In genomic region chr17:36824005-36824404, GRCm38 (mm10) we compare ENCODE assay signal across 9 mouse cellular contexts. TPM values are rescaled to one million over a fixed set of nuclear protein-coding genes. Genes with fewer than 3 reads are reported as not detected.
DNase-seq lines count a peak whose midpoint lies in the region; ATAC-seq and TF ChIP-seq lines count a peak whose summit lies in the region.
"Had no signal": no experiment of that assay in that cellular context is flagged by ENCODE, and none has a peak within 500 bp of the region (broad histone marks: within the 10 kb centered on the region; RNA-seq: fewer than 3 reads in every experiment).

No protein-coding gene starts in this region.

- H3K4me2 ChIP-seq in forebrain, embryonic 12.5 days, result no peak overlapping the region
- H3K4me2 ChIP-seq in liver, embryonic 14.5 days (ENCODE audit: low read depth), result no peak overlapping the region
- H3K4me2 ChIP-seq: midbrain, embryonic 12.5 days had no signal

- no peaks in the 10 kb centered on the region for H3K9me3 ChIP-seq in forebrain, embryonic 12.5 days
- H3K9me3 ChIP-seq in liver, embryonic 14.5 days (ENCODE audit: control insufficient read depth, low read length), result no peaks in the 10 kb centered on the region
- H3K9me3 ChIP-seq: midbrain, embryonic 12.5 days had no signal

- H3K27me3 ChIP-seq in forebrain, embryonic 12.5 days, result peaks cover 6% of the 10 kb centered on the region; the same call in 1 of the 2 replicates
- no peaks in the 10 kb centered on the region for H3K27me3 ChIP-seq in kidney, adult 2 months (replicated peaks; ENCODE audit: control insufficient read depth, insufficient read depth, low read length)
- no peaks in the 10 kb centered on the region for H3K27me3 ChIP-seq in liver, embryonic 14.5 days (ENCODE audit: control insufficient read depth, insufficient read depth, low read length)

- no peak for TF ChIP-seq POLR2A in kidney, adult 2 months (IDR thresholded peaks at IDR 0.05; ENCODE audit: low read depth, low read length)

- no peak overlapping the region for H3K4me3 ChIP-seq in forebrain, embryonic 12.5 days (replicated peaks)
- H3K4me3 ChIP-seq in kidney, adult 2 months (ENCODE audit: insufficient read depth, low read depth, low read length), result no peak overlapping the region
- H3K4me3 ChIP-seq in liver, embryonic 14.5 days (ENCODE audit: insufficient read depth in 1 of 2, low read depth in 2 of 2, low read length in 2 of 2), result no peak overlapping the region
- H3K4me3 ChIP-seq: midbrain, embryonic 12.5 days had no signal

- peak; percentile 72 for TF ChIP-seq CTCF in kidney, adult 2 months (conservative IDR thresholded peaks at IDR 0.05; ENCODE audit: insufficient read depth, insufficient read length, low read depth, low read length)
- peak; percentile 89 for TF ChIP-seq CTCF in liver, embryonic 14.5 days (IDR thresholded peaks at IDR 0.05; ENCODE audit: low read depth)

- no peak overlapping the region for H3K27ac ChIP-seq in forebrain, embryonic 12.5 days
- H3K27ac ChIP-seq in kidney, adult 2 months (ENCODE audit: insufficient read depth, low read depth, low read length), result no peak overlapping the region
- H3K27ac ChIP-seq in liver, embryonic 14.5 days, result no peak overlapping the region
- H3K27ac ChIP-seq: midbrain, embryonic 12.5 days had no signal

- H3K9ac ChIP-seq in forebrain, embryonic 12.5 days, result no peak overlapping the region
- H3K9ac ChIP-seq in liver, embryonic 14.5 days (replicated peaks), result no peak overlapping the region
- H3K9ac ChIP-seq: midbrain, embryonic 12.5 days had no signal

- H3K4me1 ChIP-seq in forebrain, embryonic 12.5 days, result no peaks in the 10 kb centered on the region
- no peaks in the 10 kb centered on the region for H3K4me1 ChIP-seq in kidney, adult 2 months (ENCODE audit: control insufficient read depth, insufficient read depth, low read length)
- peaks cover 0 to 5% of the 10 kb centered on the region in 2 experiments; a peak in 2 of 4 replicates for H3K4me1 ChIP-seq in liver, embryonic 14.5 days (replicated peaks; ENCODE audit: control insufficient read depth in 2 of 2, insufficient read depth in 2 of 2, low read length in 1 of 2)
- H3K4me1 ChIP-seq: midbrain, embryonic 12.5 days had no signal

- H3K36me3 ChIP-seq in forebrain, embryonic 12.5 days (replicated peaks), result no peaks in the 10 kb centered on the region
- no peaks in the 10 kb centered on the region for H3K36me3 ChIP-seq in kidney, adult 2 months (ENCODE audit: control insufficient read depth, insufficient read depth, low read length)
- no peaks in the 10 kb centered on the region for H3K36me3 ChIP-seq in liver, embryonic 14.5 days (replicated peaks; ENCODE audit: control insufficient read depth, insufficient read depth, low read depth)
- H3K36me3 ChIP-seq: midbrain, embryonic 12.5 days had no signal

- TF ChIP-seq EP300 in liver, embryonic 14.5 days (IDR thresholded peaks at IDR 0.05; ENCODE audit: low read depth), result no peak

- DNase-seq in right cerebral cortex, adult 18-20 months, result peak; percentile 17
- no peak for DNase-seq in right cerebral cortex, postnatal 36 days (ENCODE audit: low spot score in 2 of 2)
- DNase-seq in adipocyte (ENCODE audit: low spot score), result peak; percentile 50
- DNase-seq in kidney, adult 2 months, result peak; percentile 72
- DNase-seq in liver, embryonic 14.5 days (ENCODE audit: low read depth in 3 of 3, low spot score in 3 of 3), result peak in 1 of 3 experiments; percentile 47
- peak; percentile 57 to 61 for DNase-seq in right cerebral cortex, adult 2 months (ENCODE audit: low spot score in 2 of 2)

- 0 out of 2 replicates have a peak, but pooled peaks have one; percentile 20 for ATAC-seq in forebrain, embryonic 12.5 days (ENCODE audit: low FRiP score)
- ATAC-seq in liver, embryonic 14.5 days (ENCODE audit: insufficient read depth), result peak; percentile 48; the same call in 1 of the 2 replicates

RNA-seq across cellular contexts. Expression of gene H2-M10.6, which starts 12.0 kb away (rescaled TPM):
- not detected in 2 replicates for polyA plus RNA-seq in forebrain, embryonic 12.5 days (2016; fragmentation: Nextera tagmentation; extraction: Ambion mirVana)
- not detected in 2 replicates for polyA plus RNA-seq in kidney, adult 2 months (2012; rRNA removed)
- polyA plus RNA-seq in liver, embryonic 14.5 days (2012; rRNA removed), result not detected in 2 replicates
- not detected in 2 replicates for polyA plus RNA-seq in liver, embryonic 14.5 days (2014; fragmentation: Nextera tagmentation; extraction: Ambion mirVana)
- polyA plus RNA-seq: frontal cortex, adult 2 months; midbrain, embryonic 12.5 days had no signal

RNA-seq across cellular contexts. Expression of gene Trim26, which starts 12.9 kb away (rescaled TPM):
- polyA plus RNA-seq in forebrain, embryonic 12.5 days (2016; fragmentation: Nextera tagmentation; extraction: Ambion mirVana), result 38.7 and 44.0 TPM in 2 replicates
- polyA plus RNA-seq in kidney, adult 2 months (2012; rRNA removed), result 27.2 and 30.4 TPM in 2 replicates
- polyA plus RNA-seq in liver, embryonic 14.5 days (2012; rRNA removed), result 6.6 and 8.6 TPM in 2 replicates
- polyA plus RNA-seq in liver, embryonic 14.5 days (2014; fragmentation: Nextera tagmentation; extraction: Ambion mirVana), result 6.7 and 7.9 TPM in 2 replicates

RNA-seq across cellular contexts. Expression of gene Trim15, which starts 43.0 kb away (rescaled TPM):
- 0.14 and 0.24 TPM in 2 replicates for polyA plus RNA-seq in forebrain, embryonic 12.5 days (2016; fragmentation: Nextera tagmentation; extraction: Ambion mirVana)
- 0.22 and 0.38 TPM in 2 replicates for polyA plus RNA-seq in kidney, adult 2 months (2012; rRNA removed)
- 0.15 and 0.26 TPM in 2 replicates for polyA plus RNA-seq in liver, embryonic 14.5 days (2012; rRNA removed)
- polyA plus RNA-seq in liver, embryonic 14.5 days (2014; fragmentation: Nextera tagmentation; extraction: Ambion mirVana), result 0.20 and 0.32 TPM in 2 replicates

RNA-seq across cellular contexts. Expression of gene Trim10, which starts 45.4 kb away (rescaled TPM):
- polyA plus RNA-seq in forebrain, embryonic 12.5 days (2016; fragmentation: Nextera tagmentation; extraction: Ambion mirVana), result 4.7 and 7.1 TPM in 2 replicates
- 0.11 TPM in 1 of 2 replicates, not detected in the other for polyA plus RNA-seq in kidney, adult 2 months (2012; rRNA removed)
- polyA plus RNA-seq in liver, embryonic 14.5 days (2012; rRNA removed), result 82.4 and 114 TPM in 2 replicates
- 251 and 278 TPM in 2 replicates for polyA plus RNA-seq in liver, embryonic 14.5 days (2014; fragmentation: Nextera tagmentation; extraction: Ambion mirVana)

RNA-seq across cellular contexts. Expression of gene H2-M10.5, which starts 51.3 kb away (rescaled TPM):
- not detected in 2 replicates for polyA plus RNA-seq in forebrain, embryonic 12.5 days (2016; fragmentation: Nextera tagmentation; extraction: Ambion mirVana)
- polyA plus RNA-seq in kidney, adult 2 months (2012; rRNA removed), result not detected in 2 replicates
- not detected in 2 replicates for polyA plus RNA-seq in liver, embryonic 14.5 days (2012; rRNA removed)
- polyA plus RNA-seq in liver, embryonic 14.5 days (2014; fragmentation: Nextera tagmentation; extraction: Ambion mirVana), result not detected in 2 replicates
- polyA plus RNA-seq: frontal cortex, adult 2 months; midbrain, embryonic 12.5 days had no signal

Comparison
In these comparisons a context has a peak if more than half of its experiments do, and no peak if none do; other contexts are left out.
1. DNase-seq: peak in right cerebral cortex, adult 18-20 months (single experiment), adipocyte (single experiment), kidney, adult 2 months (single experiment) and right cerebral cortex, adult 2 months (2 of 2); none in right cerebral cortex, postnatal 36 days (0 of 2).